Mouse (Mus musculus) splenic B cell, adult 2 months (primary cell): Measurements from ENCODE around the gene BC030870.
A peak's percentile ranks its signal among the peaks of the same experiment; 100 is the strongest.
"Not testable (repeated sequence)": the region's sequence is repeated elsewhere in the genome, so short reads cannot be mapped to it uniquely, and the experiment has no call there.

Source experiments
- DNase-seq: peaks from one replicate; pipeline ENCODE4 v3.0.0-alpha.2; 2011; ENCODE audit warnings: low read depth, low spot score
- H3K27me3 ChIP-seq: 2 replicates; pipeline ENCODE4 v1.6.1; 2012; ENCODE audit warnings: mild to moderate bottlenecking, low read length, moderate library complexity, mixed read lengths; ENCODE audit not compliant: control insufficient read depth, poor library complexity, insufficient read depth, severe bottlenecking
- H3K36me3 ChIP-seq: 2 replicates; pipeline ENCODE4 v1.6.1; 2012; ENCODE audit warnings: mild to moderate bottlenecking, low read length, moderate library complexity, mixed read lengths; ENCODE audit not compliant: control insufficient read depth, poor library complexity, insufficient read depth, severe bottlenecking

Gene BC030870

DNA sequence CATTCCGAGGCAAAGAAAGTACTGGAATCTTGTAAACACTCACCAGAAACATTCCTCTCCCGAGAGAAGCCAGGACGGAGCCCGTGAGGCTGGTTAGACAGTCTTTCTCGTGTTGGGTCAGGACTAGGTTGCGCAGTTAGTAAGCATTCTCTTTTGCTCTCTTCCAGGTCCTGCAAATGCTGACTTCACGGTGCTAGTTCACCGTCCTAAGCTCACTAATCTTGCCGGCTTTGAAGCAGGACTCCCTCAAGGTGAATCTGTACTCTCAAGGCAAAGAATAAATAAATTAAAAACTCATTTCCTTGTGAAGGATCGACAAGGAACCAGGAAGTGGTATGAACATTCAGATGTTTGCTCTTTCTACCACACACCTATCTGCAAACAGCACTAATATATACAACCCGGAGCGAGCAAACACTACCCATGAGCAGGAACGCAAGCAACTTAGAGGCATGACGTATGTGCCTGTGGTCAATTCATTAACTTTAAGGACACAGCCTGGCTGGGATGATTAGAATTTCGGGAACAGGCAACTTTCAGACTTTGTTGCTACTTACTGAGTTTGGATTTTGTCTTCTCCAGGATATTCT, at the start of gene BC030870:
Gene BC030870, minus strand, starts transcription at position 365 of the 590 bp plus-strand sequence.
- DNase-seq, result no peak
- Histone ChIP-seq H3K27me3 (no peaks in the 10 kb centered on the region; the same call in 1 of the 2 replicates), H3K36me3 (no peaks in the 10 kb centered on the region)

DNA sequence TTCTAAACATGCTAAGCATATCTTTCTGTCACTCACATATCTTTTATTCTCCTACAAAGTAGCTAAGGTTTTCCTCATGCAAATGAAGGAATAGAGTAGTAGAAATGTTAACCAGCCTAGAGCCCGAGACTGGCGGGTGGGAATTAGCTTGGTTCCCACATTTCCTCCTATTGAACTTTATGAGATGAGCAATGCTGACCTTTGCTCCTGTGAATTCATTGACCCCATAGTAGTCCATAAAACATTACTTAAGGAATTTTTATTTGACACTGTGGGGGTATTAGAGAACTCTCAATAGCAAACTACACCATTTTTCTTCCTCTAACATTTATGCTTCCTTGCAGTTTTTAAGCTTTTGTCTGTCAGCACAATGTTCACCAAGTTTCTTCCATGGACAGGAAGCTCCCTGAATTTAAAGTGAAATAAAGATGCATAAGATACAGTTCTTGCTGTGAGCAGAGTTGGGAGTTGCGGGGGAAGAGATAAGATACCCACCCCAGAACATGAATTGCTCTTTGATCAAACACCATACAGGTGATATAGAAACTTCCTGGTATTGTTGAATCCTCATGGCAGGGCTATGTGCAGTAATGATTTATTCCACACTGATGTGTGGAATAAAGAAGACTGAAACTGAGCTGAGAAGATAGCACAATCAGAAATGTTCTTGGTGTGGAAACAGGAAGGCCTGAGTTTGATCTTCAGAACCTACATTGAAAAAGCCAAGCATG, 45.5 kb upstream of the BC030870 start:
- no peaks in the 10 kb centered on the region for H3K27me3 ChIP-seq
- DNase-seq, result no peak
- no peaks in the 10 kb centered on the region for H3K36me3 ChIP-seq

DNA sequence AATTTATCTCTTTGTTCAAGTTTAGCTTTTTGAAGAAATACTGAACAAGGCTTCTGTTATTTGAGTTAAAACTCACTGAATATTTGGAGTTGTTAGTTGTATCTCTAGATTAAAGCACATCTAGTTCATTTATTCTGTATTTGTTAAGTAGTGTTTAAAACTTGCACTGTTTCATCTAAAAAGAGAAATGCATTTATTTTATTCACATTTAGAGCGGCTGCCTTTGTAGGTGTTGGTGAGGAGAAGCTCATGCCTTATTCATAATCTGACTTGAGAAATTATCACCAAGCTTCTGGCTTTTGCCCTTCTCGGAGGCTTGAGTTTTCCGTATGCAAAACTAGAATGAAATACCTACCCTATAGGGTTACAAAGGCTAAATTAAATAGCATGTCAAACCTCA, 39.8 kb upstream of the BC030870 start:
- Histone ChIP-seq H3K36me3 (no peaks in the 10 kb centered on the region), H3K27me3 (no peaks in the 10 kb centered on the region)
- DNase-seq, result no peak

DNA sequence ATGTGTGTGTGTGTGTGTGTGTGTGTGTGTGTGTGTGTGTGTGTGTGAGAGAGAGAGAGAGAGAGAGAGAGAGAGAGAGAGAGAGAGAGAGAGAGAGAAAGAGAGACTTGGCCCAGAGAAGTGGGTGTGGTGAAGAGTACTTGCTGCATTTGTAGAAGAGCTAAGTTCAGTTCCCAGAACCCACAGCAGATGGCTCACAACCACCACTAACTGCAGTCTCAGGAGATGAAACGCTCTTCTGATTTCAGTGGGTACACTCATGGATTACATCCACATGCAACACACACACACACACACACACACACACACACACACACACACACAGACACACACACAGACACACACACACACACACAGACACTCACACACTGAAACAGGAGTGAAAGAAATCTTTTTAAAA, 31.3 kb upstream of the BC030870 start:
- H3K36me3 ChIP-seq, DNase-seq, H3K27me3 ChIP-seq: not testable (repeated sequence)

DNA sequence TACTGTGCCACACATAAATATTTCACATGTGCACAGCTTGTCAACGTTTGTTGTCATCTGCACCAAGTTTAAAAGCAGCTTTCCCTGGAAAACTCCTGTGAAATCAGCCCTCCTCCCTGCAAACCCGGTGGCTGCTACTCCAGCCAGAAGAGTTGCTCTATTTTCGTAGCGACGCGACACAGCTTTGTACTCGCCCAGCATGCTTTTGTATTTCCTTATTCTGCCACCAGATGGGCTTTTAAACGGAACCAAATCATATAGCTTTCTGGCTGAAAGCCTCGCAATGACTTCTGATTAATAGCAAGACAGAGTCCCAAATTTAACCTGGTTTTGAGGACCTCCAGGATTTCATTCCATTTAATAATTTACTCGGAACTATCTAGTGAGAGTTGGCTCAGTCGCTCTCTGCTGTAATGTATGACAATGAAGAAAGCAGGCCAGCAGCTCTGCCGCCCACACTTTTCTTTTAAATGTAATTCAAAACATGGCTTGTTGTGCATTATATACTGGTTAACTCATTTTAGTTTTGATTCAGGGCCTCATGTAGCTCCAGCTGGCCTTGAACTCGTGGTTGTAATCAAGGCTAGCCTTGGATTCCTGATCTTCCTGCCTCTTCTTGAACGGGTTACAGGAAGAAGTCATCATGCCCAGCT, 29.9 kb upstream of the BC030870 start:
- H3K36me3 ChIP-seq, result no peaks in the 10 kb centered on the region
- no peaks in the 10 kb centered on the region for H3K27me3 ChIP-seq
- DNase-seq, result no peak

DNA sequence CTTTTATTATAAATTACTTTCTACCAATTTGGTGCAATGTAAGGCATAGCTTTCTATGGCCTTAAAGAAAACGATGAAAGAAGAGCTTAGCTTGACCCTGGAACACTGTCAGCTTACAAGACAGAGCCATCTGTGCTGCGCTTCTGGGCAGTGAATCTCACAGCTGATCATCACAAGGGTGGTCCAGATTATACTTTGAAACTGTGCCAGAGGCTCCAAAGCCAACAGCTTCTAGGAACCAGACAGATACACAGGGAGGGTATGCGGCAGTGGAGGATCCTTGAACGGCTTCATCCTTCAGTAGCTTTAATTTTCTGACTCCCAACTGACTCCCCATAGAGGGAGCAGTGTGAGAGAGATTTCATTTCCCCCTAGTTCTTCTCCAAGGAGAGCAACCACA, 28.5 kb upstream of the BC030870 start:
- DNase-seq, result no peak
- Histone ChIP-seq H3K36me3 (no peaks in the 10 kb centered on the region), H3K27me3 (no peaks in the 10 kb centered on the region)

DNA sequence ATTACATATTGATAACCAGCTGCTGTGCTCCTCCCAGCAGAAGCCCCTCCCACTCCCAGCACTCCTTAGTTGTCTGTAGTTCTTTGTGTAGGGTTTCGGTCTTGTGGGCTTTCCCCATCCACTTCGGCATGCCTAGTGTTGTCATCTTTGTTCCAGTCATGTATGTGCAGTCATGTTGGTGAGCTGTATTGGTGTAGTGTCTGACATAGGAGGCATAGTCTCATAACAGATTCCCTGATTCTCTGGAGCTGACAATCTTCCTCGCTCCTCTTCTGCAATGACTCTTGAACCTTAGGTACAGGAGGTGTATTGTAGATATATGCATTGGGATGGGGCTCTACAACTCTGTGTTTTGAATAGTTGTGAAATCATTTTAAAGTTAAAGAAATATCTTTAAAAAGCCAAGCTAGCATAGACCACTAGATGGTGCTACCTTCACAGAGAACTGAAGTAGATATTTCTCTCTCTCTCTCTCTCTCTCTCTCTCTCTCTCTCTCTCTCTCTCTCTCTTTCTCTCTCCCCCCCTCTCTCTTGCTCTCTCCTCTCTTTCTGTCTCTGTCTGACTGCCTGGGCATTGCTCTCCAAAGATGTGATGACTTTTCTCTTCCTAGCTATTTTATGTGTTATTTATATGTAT, 9.6 kb upstream of the BC030870 start:
- Histone ChIP-seq H3K36me3 (no peaks in the 10 kb centered on the region), H3K27me3 (no peaks in the 10 kb centered on the region)
- DNase-seq, result peak; percentile 1

DNA sequence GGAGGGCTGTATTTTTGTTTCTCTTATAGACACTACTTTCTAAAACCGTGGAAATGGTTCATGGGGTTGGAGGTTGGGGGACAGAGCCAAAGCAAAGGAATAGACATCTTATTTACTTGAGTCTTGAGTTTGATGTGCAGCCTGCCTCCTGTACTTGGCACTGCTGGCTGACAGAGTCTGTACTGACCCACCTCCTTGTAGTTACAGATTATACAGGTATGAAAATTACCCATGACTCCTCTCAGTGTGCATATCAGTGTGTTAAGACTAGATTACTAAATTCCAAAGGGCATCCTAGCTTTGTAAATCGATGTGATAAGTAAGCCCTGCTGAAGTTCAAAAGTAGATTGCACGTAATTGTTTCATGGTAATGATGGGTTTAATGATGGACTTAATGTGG, 2.9 kb downstream of the BC030870 start:
- Histone ChIP-seq H3K36me3 (no peaks in the 10 kb centered on the region), H3K27me3 (no peaks in the 10 kb centered on the region; the same call in 1 of the 2 replicates)
- DNase-seq, result no peak

DNA sequence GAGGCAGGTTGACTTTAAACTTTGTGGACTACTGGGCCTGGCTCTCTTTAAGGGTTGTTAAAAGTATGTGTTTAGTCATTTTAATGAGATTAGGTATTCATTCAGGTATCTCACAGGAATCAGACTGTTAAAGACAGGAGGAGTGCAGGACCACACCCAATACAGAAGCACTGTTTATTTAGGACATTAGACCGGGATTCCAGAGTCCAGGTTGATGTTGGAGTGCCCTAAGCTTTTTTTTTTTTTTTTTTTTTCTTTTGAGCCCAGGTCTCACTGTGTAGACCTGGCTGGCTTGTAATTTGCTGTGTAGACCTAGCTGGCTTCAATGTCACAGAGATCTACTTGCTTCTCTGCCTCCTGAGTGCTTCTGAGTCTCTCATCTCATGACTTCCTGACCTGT, 3.3 kb downstream of the BC030870 start:
- no peaks in the 10 kb centered on the region; the same call in 1 of the 2 replicates for H3K27me3 ChIP-seq
- no peaks in the 10 kb centered on the region for H3K36me3 ChIP-seq
- DNase-seq, result no peak

DNA sequence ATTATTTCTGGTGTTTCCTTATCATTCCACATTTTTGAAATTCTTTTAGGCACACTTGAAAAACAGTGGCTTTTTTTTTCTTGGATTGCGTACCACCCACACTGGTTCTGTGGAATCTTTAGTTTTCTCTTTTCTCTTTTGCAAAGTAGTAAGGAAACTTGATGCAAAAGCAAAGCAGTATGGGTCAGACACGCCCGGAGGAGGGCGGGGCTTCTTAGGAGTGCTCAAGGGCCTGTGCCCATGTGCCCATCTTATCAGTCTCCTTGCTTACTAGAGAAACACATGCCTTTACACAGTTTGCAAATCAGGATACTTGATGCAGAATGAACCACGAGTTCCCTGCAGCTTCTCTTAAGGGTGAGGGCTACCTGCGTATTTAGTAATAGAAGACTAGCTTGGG, 17.3 kb downstream of the BC030870 start:
- DNase-seq, result no peak
- no peaks in the 10 kb centered on the region for H3K36me3 ChIP-seq
- no peaks in the 10 kb centered on the region for H3K27me3 ChIP-seq

DNA sequence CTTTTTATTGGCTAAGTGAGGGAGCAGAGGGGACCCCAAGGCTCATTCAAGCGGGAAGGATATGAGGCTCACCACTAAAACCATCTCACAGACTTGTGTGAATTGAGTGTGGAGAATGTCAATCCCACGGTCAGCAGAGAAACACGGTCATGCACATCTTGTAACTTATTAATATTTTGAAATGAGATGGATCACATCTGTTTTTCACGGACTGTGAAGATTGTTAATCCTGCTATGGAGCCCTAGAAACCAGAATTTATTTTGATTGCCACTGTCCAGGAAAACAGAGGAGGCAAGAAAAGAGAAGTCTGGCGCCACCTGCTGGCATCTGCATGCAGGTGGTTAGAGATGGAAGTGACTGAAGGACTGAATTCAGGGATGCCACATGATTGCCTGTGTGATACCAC, 19.1 kb downstream of the BC030870 start:
- H3K36me3 ChIP-seq, result no peaks in the 10 kb centered on the region
- DNase-seq, result peak; percentile 40
- H3K27me3 ChIP-seq, result no peaks in the 10 kb centered on the region

DNA sequence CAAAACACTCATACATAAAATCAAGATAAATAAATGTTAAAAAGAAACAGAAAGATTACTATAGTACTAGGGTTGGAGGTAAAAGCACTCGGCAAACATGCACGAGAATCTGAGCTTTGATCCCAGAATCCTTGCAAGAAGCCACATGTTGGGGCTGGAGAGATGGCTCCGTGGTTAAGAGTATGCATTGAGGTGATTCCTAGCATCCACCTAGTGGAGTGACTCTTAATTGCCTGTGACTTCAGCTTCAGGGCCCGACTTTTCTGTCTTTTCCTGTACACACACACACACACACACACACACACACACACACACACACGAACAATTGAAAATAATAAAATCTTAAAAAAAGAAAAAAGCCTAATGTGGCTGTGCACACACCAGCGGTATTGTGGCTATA, 20.4 kb downstream of the BC030870 start:
- H3K36me3 ChIP-seq, result no peaks in the 10 kb centered on the region
- no peaks in the 10 kb centered on the region for H3K27me3 ChIP-seq
- DNase-seq, result no peak

DNA sequence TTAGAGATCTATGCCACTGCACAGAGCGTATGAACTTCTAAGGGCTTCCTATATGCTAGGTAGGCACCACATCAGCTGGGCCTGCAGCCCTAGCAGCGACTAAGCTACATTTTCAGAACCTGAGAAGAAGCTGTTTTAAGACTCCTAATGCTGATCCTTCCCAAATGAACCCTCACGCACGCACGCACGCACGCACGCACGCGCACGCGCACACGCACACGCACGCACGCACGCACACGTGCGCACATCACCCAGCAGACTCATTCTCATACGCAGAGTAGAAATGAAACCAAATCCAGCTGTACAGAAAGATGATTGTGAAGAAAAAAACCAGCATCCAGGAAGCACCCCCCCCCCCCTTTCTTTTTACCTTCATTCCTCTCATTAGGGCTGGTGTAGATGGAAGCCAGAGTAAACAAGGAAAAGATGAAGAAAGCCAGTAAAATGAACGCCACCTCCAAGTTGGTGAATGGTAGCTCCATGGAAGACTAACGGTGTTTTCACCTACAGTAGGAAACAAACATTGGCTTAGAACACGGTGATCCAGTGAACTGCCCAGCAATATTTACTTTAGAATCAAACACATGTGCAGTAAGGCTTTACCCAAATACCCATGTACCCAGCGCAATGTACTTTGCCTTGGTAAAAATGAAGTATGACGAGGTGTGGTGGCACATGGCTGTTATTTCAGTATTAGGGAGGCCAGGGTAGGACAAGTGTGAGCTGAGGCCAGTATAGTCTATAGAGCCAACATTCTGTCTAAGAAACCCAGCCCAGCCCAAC, 21.2 kb downstream of the BC030870 start:
- no peak for DNase-seq
- no peaks in the 10 kb centered on the region for H3K36me3 ChIP-seq
- no peaks in the 10 kb centered on the region for H3K27me3 ChIP-seq

DNA sequence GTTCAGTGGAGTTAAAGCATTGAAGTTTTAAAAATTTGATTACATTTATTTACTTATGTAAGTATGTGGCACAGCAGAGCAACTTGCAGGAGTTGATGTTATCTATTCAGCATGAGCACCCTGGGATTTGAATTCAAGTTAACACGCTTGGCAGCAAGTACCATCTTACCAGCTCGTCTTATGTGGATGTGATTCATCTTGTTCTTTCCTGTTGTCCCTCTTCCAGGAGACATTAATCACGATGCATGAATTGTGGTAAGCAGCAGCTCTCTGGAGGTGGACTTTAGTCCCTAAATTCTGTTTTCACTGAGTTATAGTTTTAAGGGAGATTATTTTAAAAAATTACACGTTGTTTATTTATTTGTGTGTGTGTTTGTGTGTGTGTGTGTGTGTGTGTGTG, 25.3 kb downstream of the BC030870 start:
- H3K27me3 ChIP-seq, result no peaks in the 10 kb centered on the region
- DNase-seq, result no peak
- H3K36me3 ChIP-seq, result no peaks in the 10 kb centered on the region
